Mouse (Mus musculus) 3T3-L1 (cell line): ENCODE results near the gene Tmem132e.

ENCODE experiments used
- DNase-seq: peaks from one replicate; pipeline ENCODE4 v3.0.0-alpha.2; 2015; ENCODE audit warnings: low read depth, low spot score

Tmem132e gene

GRCm38 (mm10) chr11:82428801-82429200, 40.1 kb downstream of the Tmem132e start:
- DNase-seq: no peak

GRCm38 (mm10) chr11:82434091-82434831, 45.6 kb downstream of the Tmem132e start:
- no peak for DNase-seq

GRCm38 (mm10) chr11:82434832-82435182, 46.1 kb downstream of the Tmem132e start:
- no peak for DNase-seq

- DNase-seq: no peak
Observed at GRCm38 (mm10) chr11:82448485-82448884, 59.8 kb downstream of the Tmem132e start.

GRCm38 (mm10) chr11:82452516-82452915, 63.8 kb downstream of the Tmem132e start:
- DNase-seq: no peak

DNA sequence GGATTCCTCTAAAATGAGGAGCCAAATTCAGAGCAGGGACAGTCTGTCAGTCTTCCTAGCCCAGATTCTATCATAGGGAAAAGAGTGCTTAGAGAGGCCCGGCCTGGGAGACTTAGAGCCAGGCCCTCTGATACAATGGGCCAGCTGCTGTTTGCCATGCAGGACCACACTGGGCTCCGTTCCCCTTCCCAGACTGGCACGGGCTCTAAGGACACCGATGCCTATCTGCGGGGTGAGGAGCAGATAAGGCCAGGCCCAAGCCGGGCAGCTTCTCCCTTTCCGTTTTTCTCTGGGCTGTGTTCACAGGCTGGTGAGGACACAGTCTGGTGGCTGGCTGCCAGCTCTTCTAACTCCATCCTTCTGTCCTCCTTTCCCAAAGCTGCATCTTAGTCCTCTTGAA, 64.5 kb downstream of the Tmem132e start:
- DNase-seq: no peak

DNA sequence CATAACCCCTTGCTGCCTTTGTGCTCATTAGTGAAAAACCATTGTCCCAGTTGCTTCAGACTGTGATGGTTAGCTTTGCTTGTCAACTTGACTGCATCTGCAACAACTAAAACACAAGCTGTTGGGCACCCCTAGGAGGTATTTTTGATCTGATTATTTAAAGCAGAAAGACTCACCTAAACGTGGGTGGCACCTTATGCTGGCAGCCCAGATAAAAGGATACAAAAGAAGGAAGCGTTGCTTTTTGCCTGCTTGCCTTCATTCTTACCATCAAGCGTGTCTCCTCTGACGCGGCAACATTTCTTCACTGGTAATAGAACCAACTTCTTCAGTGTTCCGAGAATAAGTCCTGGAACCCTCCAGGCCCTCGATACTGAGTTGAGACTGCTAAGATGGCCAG, 72.6 kb downstream of the Tmem132e start:
- DNase-seq: no peak

GRCm38 (mm10) chr11:82465536-82465935, 76.8 kb downstream of the Tmem132e start:
- no peak for DNase-seq

- DNase-seq: no peak
Observed at GRCm38 (mm10) chr11:82467218-82467617, 78.5 kb downstream of the Tmem132e start.

DNA sequence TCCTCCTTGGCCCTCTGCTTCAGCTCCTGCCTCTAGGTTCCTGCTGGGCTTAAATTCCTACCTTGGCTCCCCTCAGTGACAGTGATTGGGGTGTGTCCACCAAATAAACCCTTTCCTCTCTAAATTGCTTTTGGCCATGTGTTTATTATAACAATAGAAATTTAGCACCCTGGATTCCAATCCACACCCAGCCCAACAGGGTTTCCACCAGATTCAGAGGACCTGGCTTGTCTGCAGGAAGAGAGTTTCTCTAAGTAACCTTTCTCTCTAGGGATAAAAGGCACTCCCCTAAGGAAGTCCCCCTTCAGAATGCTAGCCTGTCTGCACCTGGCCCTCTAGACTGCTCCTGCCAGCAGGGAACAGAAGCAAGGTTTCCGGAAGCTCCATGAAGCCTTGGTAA, 82.4 kb downstream of the Tmem132e start:
- DNase-seq: no peak

GRCm38 (mm10) chr11:82473137-82473621, 84.5 kb downstream of the Tmem132e start:
- no peak for DNase-seq

DNA sequence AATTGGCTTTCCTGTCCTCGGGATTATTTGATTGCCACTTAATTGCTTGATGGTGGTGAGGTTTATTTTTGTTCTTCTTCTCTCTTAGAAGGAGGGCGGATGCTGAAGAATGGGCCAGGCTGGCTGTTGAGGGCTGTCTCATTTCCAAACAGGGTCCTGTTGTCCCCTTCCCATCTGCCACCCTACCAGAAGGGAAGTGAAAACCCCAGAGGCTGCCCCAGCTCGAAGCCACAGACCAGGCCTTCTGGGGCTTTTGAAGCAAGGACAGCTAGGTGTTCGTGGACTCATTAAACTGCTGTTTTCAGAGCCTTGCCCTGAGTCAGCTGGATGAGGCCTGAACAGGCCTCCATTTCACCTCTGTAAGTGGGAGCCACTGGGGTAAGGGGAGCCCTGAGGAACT, 87.4 kb downstream of the Tmem132e start:
- DNase-seq: no peak

DNA sequence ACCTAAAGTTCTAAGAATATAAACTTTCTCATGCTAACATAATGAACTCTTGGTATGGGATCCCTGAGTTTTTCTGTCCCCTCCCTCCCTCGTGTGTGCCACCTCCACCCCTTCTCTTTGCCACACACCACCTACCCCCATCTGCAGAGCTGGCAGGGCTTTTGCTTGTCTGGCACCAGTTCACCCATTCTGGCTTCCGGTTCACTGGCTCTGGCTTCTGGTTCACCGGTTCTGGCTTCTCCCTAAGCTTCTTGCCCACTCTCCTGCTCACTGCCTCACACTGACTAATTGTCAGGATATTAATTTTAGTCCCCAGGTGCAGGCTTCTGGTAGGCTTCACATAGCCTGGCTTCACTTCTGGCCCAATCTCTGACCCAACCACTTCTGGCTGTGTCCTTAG, 88.7 kb downstream of the Tmem132e start:
- no peak for DNase-seq

DNA sequence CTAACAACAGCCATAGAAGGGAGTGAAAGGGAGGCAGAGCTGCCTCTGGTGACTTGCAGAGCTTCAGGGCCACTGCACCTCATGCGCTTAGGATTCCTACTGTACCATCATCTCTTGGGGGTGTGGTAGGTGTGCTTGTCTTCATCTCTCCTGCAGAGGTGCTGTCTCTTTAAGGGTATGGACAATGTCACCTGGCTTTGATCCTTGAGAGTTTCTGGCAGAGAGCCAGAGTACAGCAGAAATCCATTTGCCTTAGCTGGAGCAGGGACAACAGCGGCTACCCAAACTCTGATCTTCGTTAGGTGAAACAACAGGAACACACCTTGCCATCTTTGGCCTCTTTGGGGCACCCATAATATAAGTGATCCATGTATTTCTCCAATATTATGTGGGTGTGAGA, 92.2 kb downstream of the Tmem132e start:
- no peak for DNase-seq

DNA sequence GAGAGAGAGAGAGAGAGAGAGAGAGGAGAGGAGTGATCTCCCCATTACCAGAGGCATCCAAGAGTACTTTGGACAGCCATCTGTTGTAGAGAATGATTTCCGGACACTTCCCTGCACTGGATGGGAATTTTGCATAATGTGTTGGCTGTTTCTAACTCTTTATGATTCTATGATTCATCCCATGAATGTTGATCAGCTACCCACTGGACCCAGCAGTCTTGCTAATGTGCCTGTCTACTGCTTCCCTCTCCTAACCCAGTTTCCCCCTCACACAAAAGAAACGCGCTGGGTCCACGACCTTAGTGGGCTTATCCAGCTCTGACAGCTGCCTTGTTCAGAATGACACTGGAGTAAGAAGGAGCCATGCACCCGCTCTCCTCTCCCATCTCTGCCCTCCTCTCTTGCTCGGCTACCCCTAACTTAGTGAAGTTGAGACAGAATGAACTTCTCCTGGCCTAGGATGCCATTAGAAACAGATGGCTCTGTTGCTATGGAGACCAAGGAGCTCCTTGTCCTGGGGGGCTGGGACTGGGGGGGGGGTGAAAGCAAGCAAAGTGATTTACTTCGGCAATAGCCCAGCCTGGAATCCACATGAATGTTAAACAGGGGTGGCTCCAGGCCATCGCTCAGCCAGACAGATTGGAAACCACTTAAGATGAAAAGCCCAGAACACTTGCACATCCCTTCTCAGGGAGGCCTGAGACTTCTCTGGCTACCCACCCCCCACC, 98.8 kb downstream of the Tmem132e start:
- no peak for DNase-seq

DNA sequence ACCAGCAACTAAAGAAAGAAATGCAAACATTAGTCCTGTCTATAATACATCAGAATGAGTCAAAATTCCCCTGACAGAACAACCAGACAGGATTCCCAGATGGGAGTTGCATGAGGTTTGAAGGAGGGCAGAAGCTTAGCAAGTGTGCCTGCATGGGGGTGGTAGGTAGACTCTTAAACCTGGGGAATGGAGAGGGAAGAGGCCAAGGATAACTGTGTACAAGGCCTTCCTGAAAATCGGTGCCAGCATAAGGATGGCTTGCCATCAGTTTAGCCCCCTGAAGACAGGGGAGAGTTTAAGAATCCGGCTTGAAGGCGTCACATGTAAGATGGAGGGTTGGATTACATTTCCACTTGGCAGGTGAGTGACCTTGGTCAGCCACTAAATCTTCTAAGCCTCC, 102.2 kb downstream of the Tmem132e start:
- DNase-seq: no peak
